Comparison of ENCODE assay signal across 8 mouse cellular contexts in the genomic region with DNA sequence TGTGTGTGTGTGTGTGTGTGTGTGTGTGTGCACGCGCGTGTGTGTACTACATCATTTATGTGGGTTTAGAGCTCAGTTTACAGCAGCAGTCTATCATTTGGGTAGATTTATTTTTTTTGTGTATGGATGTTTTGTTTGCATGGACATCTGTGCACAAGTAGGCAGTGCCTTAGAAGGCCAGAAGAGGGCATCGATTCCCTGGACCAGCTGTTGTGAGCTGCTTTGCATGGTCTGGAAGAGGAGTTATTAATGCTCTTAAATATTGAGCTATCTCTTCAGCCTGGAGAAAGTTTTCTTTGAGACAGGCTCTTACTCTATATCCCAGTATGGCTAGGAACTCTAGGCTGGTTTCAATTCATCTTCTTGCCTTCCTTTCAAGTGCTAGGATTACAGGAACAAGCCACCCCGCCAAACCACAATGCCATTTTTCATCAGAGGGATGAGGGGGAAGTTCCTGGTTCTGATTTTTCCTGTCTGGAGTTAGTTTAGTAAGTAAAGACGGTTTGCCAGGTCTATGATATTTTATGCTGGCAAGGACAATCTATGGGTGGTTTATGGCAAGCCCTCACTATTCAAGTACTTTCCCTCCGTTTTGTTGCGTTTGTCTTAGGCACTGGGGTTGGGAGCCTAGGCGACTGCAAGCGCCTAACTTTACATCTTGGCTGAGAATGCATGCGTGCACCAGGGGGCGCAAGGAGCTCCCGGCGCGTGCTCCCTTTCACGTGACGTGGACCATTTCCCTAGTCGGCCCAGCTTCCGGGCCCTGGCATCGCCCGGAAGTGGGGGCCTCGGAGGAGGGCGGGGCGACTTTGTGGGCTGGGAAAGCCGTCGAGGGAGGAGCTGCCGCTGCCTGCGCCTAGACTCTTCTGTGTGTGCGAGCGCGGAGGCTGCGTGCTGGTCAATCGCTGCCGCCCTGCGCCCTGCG. TPM values are rescaled to one million over a fixed set of nuclear protein-coding genes. Genes with fewer than 3 reads are reported as not detected.
A peak's percentile ranks its signal among the peaks of the same experiment; 100 is the strongest.
DNase-seq lines count a peak whose midpoint lies in the region; ATAC-seq and TF ChIP-seq lines count a peak whose summit lies in the region.

Gene Atp7a (plus strand): TSS at position 859 of the 925 bp plus-strand sequence.

- no peaks in the 10 kb centered on the region for H3K79me2 ChIP-seq in heart, adult 2 months (replicated peaks; ENCODE audit: control insufficient read depth, insufficient read depth, low read length)

- 19% methylated on average over 22 of the region's 36 CpGs for WGBS in embryonic facial prominence, embryonic 14.5 days
- 13% methylated on average over 36 of the region's 36 CpGs for WGBS in heart, adult 2 months
- WGBS in limb, embryonic 14.5 days = 9% methylated on average over 27 of the region's 36 CpGs
- 28% methylated on average over 35 of the region's 36 CpGs for WGBS in midbrain, postnatal 0 days

- TF ChIP-seq CTCF in heart, adult 2 months (IDR thresholded peaks at IDR 0.05) = peak; percentile 71
- TF ChIP-seq CTCF in midbrain, postnatal 0 days (IDR thresholded peaks at IDR 0.05) = peak; percentile 83

- H3K36me3 ChIP-seq in embryonic facial prominence, embryonic 14.5 days (ENCODE audit: control insufficient read depth, insufficient read depth, low read length) = peaks cover 6% of the 10 kb centered on the region; the same call in 1 of the 2 replicates
- H3K36me3 ChIP-seq in heart, adult 2 months (ENCODE audit: control insufficient read depth, insufficient read depth, low read length) = no peaks in the 10 kb centered on the region
- peaks cover 6% of the 10 kb centered on the region; the same call in 1 of the 2 replicates for H3K36me3 ChIP-seq in limb, embryonic 14.5 days (ENCODE audit: control insufficient read depth, insufficient read depth, low read length)
- no peaks in the 10 kb centered on the region for H3K36me3 ChIP-seq in midbrain, postnatal 0 days (ENCODE audit: insufficient read depth, low read length)

- TF ChIP-seq EP300 in heart, adult 2 months (IDR thresholded peaks at IDR 0.05; ENCODE audit: insufficient read depth, low read depth, low read length) = peak; percentile 34; the same call in 1 of the 2 replicates

- H3K9me3 ChIP-seq in embryonic facial prominence, embryonic 14.5 days (ENCODE audit: control insufficient read depth, low read length) = no peaks in the 10 kb centered on the region
- H3K9me3 ChIP-seq in limb, embryonic 14.5 days (ENCODE audit: control insufficient read depth, low read length) = no peaks in the 10 kb centered on the region
- H3K9me3 ChIP-seq in midbrain, postnatal 0 days (ENCODE audit: low read length) = no peaks in the 10 kb centered on the region

- peak; percentile 92 for DNase-seq in 3T3-L1 (ENCODE audit: low read depth, low spot score)
- DNase-seq in adrenal gland, postnatal 4 days (ENCODE audit: low spot score in 2 of 2) = peak; percentile 67 to 77
- peak; percentile 96 for DNase-seq in embryonic facial prominence, embryonic 14.5 days (ENCODE audit: low spot score)
- DNase-seq in heart, adult 2 months = peak; percentile 89 to 94
- DNase-seq in kidney, adult 9 months = peak; percentile 94
- DNase-seq in limb, embryonic 14.5 days (ENCODE audit: low spot score) = peak; percentile 90
- DNase-seq in midbrain, postnatal 0 days (ENCODE audit: low spot score) = peak; percentile 92
- DNase-seq in spleen, postnatal 14 days (ENCODE audit: low spot score in 2 of 2) = peak; percentile 83

- TF ChIP-seq POLR2A in heart, adult 2 months (IDR thresholded peaks at IDR 0.05; ENCODE audit: insufficient read depth, low read depth, low read length) = peak; percentile 93
- peak; percentile 85; the same call in 1 of the 2 replicates for TF ChIP-seq POLR2A in limb, embryonic 14.5 days (IDR thresholded peaks at IDR 0.05; ENCODE audit: borderline replicate concordance, extremely low read depth, insufficient read depth, insufficient read length)

- intact Hi-C loops in heart, adult 2 months (cut with DNase I) = loop anchor here (1.0 to 5.0 kb wide), 4 partner anchors 61 to 161 kb away; partner anchors contain the start of gene Pgk1

- no peaks in the 10 kb centered on the region for H3K4me1 ChIP-seq in embryonic facial prominence, embryonic 14.5 days (ENCODE audit: control insufficient read depth, insufficient read depth, low read length)
- no peaks in the 10 kb centered on the region for H3K4me1 ChIP-seq in heart, adult 2 months (ENCODE audit: control insufficient read depth, insufficient read depth, low read length)
- no peaks in the 10 kb centered on the region for H3K4me1 ChIP-seq in limb, embryonic 14.5 days (ENCODE audit: control insufficient read depth, insufficient read depth, low read length)
- no peaks in the 10 kb centered on the region for H3K4me1 ChIP-seq in midbrain, postnatal 0 days (ENCODE audit: insufficient read depth, low read length)

- H3K27ac ChIP-seq in embryonic facial prominence, embryonic 14.5 days (replicated peaks; ENCODE audit: low read depth, low read length) = peak within 1 kb of the TSS; percentile 71
- peak within 1 kb of the TSS; percentile 89 for H3K27ac ChIP-seq in heart, adult 2 months
- H3K27ac ChIP-seq in limb, embryonic 14.5 days (replicated peaks; ENCODE audit: low read depth, low read length) = peak within 1 kb of the TSS; percentile 70; the same call in 1 of the 2 replicates
- peak within 1 kb of the TSS; percentile 59; the same call in 1 of the 2 replicates for H3K27ac ChIP-seq in midbrain, postnatal 0 days (ENCODE audit: low read depth, low read length)

- H3K4me2 ChIP-seq in embryonic facial prominence, embryonic 14.5 days (ENCODE audit: low read depth, low read length) = peak within 1 kb of the TSS; percentile 48
- peak within 1 kb of the TSS; percentile 46 for H3K4me2 ChIP-seq in limb, embryonic 14.5 days (replicated peaks; ENCODE audit: low read depth, low read length, severe bottlenecking)
- peak within 1 kb of the TSS; percentile 51 for H3K4me2 ChIP-seq in midbrain, postnatal 0 days (ENCODE audit: low read depth, low read length, poor library complexity, severe bottlenecking)

- H3K27me3 ChIP-seq in embryonic facial prominence, embryonic 14.5 days (replicated peaks; ENCODE audit: control insufficient read depth, insufficient read depth, low read length) = no peaks in the 10 kb centered on the region
- H3K27me3 ChIP-seq in heart, adult 2 months (ENCODE audit: control insufficient read depth, insufficient read depth, low read length) = no peaks in the 10 kb centered on the region
- H3K27me3 ChIP-seq in limb, embryonic 14.5 days (ENCODE audit: control insufficient read depth, insufficient read depth, low read length) = no peaks in the 10 kb centered on the region
- no peaks in the 10 kb centered on the region for H3K27me3 ChIP-seq in midbrain, postnatal 0 days (ENCODE audit: insufficient read depth, low read length)

- H3K4me3 ChIP-seq in embryonic facial prominence, embryonic 14.5 days (ENCODE audit: low read depth, low read length) = peak within 1 kb of the TSS; percentile 51
- H3K4me3 ChIP-seq in heart, adult 2 months = peak within 1 kb of the TSS; percentile 64
- H3K4me3 ChIP-seq in limb, embryonic 14.5 days (replicated peaks; ENCODE audit: low read length) = peak within 1 kb of the TSS; percentile 52
- peak within 1 kb of the TSS; percentile 52 for H3K4me3 ChIP-seq in midbrain, postnatal 0 days (ENCODE audit: low read depth, low read length)

- H3K9ac ChIP-seq in embryonic facial prominence, embryonic 14.5 days (ENCODE audit: low read depth, low read length) = peak within 1 kb of the TSS; percentile 70
- peak within 1 kb of the TSS; percentile 76 for H3K9ac ChIP-seq in heart, adult 2 months (ENCODE audit: low read depth, low read length)
- peak within 1 kb of the TSS; percentile 64 for H3K9ac ChIP-seq in limb, embryonic 14.5 days (ENCODE audit: low read depth, low read length, severe bottlenecking)
- peak within 1 kb of the TSS; percentile 44; the same call in 1 of the 2 replicates for H3K9ac ChIP-seq in midbrain, postnatal 0 days (replicated peaks; ENCODE audit: low read length, poor library complexity, severe bottlenecking)

- peak; percentile 97 for ATAC-seq in embryonic facial prominence, embryonic 14.5 days (ENCODE audit: low read depth)
- ATAC-seq in limb, embryonic 14.5 days (ENCODE audit: low FRiP score, low read depth) = peak; percentile 94
- ATAC-seq in midbrain, postnatal 0 days (ENCODE audit: low FRiP score) = peak; percentile 94

RNA-seq across cellular contexts. Expression of gene Atp7a, which starts in this region (rescaled TPM):
- 10 to 100 TPM; 34.1 to 39.3 TPM for total RNA-seq in adrenal gland, postnatal 4 days (2021)
- 28.4 and 32.1 TPM in 2 replicates for polyA plus RNA-seq in embryonic facial prominence, embryonic 14.5 days (2014; fragmentation: Nextera tagmentation; extraction: Ambion mirVana)
- 1 to 10 TPM; 6.7 to 7.3 TPM for total RNA-seq in heart, adult 2 months (2021)
- 1.6 and 3.6 TPM in 2 replicates for polyA plus RNA-seq in heart, adult 2 months (2012; rRNA removed)
- polyA plus RNA-seq in limb, embryonic 14.5 days (2012; rRNA removed) = 10.3 and 10.7 TPM in 2 replicates
- 30.0 and 34.6 TPM in 2 replicates for polyA plus RNA-seq in limb, embryonic 14.5 days (2014; fragmentation: Nextera tagmentation; extraction: Ambion mirVana)
- 10.0 and 12.2 TPM in 2 replicates for total RNA-seq in midbrain, postnatal 0 days (2014; rRNA removed)
- 6.8 and 7.0 TPM in 2 replicates for polyA plus RNA-seq in midbrain, postnatal 0 days (2015; fragmentation: Nextera tagmentation; extraction: Ambion mirVana)

Comparison
In these comparisons a context has a peak if more than half of its experiments do, and no peak if none do; other contexts are left out.
1. Peak in every context shown above with its lines: DNase-seq, ATAC-seq, H3K4me3 ChIP-seq and H3K27ac ChIP-seq.